Mouse (Mus musculus) olfactory bulb, adult 2 months (tissue): ENCODE data around the gene Papss1.

Experiments used
- CTCF ChIP-seq: fragments of 200-500 bp; IDR thresholded peaks from 2 replicates; pipeline ENCODE4 v1.5.1; 2012; ENCODE audit warnings: low read depth, mild to moderate bottlenecking, low read length, moderate library complexity; ENCODE audit not compliant: insufficient read depth
- POLR2A ChIP-seq: fragments of 200-500 bp; IDR thresholded peaks from 2 replicates; pipeline ENCODE4 v1.6.1; 2012; ENCODE audit warnings: mild to moderate bottlenecking, low read depth, low read length, moderate library complexity; ENCODE audit not compliant: insufficient read depth

GRCm38 (mm10) chr3:131637008-131637407 lies 72.4 kb downstream of the Papss1 start:
- no peak for TF ChIP-seq CTCF
- no peak for TF ChIP-seq POLR2A
